Comparison of ENCODE assay signal across 8 mouse cellular contexts in genomic region chr11:69800392-69801197, GRCm38 (mm10). TPM values are rescaled to one million over a fixed set of nuclear protein-coding genes. Genes with fewer than 3 reads are reported as not detected.
DNase-seq lines count a peak whose midpoint lies in the region; ATAC-seq and TF ChIP-seq lines count a peak whose summit lies in the region.

No protein-coding gene starts in this region.

- H3K4me3 ChIP-seq in left cerebral cortex, adult 2 months, result peak overlapping the region; percentile 52
- peak overlapping the region; percentile 46 for H3K4me3 ChIP-seq in intestine, postnatal 0 days (ENCODE audit: low read depth, low read length)
- H3K4me3 ChIP-seq in liver, embryonic 15.5 days (replicated peaks), result peak overlapping the region; percentile 27

- no peak for ATAC-seq in intestine, postnatal 0 days
- no peak for ATAC-seq in liver, embryonic 15.5 days (ENCODE audit: insufficient read depth)

- DNase-seq in left cerebral cortex, adult 2 months (ENCODE audit: extremely low spot score in 1 of 2, low spot score in 2 of 2), result no peak
- no peak for DNase-seq in left cerebral cortex, adult 9 months (ENCODE audit: low spot score in 2 of 2)
- DNase-seq in adrenal gland, postnatal 10 days, result peak; percentile 71
- DNase-seq in forelimb bud, embryonic 11.5 days (ENCODE audit: low read depth, low spot score), result peak; percentile 82
- peak; percentile 69 for DNase-seq in ovary, adult 18-20 months (ENCODE audit: low spot score)
- no peak for DNase-seq in natural killer cell, adult 2 months (ENCODE audit: low spot score in 2 of 2)

- no peaks in the 10 kb centered on the region for H3K36me3 ChIP-seq in intestine, postnatal 0 days (ENCODE audit: control insufficient read depth, insufficient read depth)
- no peaks in the 10 kb centered on the region for H3K36me3 ChIP-seq in liver, embryonic 15.5 days (replicated peaks)

- intact Hi-C loops in left cerebral cortex, adult 2 months (cut with DNase I), result loop anchor here (5.0 kb wide), 1 partner anchor 77 kb away; the partner anchor contains the start of gene Tmem95

- peaks cover 13% of the 10 kb centered on the region; the same call in 1 of the 2 replicates for H3K27me3 ChIP-seq in intestine, postnatal 0 days (replicated peaks; ENCODE audit: control insufficient read depth, insufficient read depth, low read length)
- H3K27me3 ChIP-seq in liver, embryonic 15.5 days, result peaks cover 100% of the 10 kb centered on the region

- TF ChIP-seq CTCF in left cerebral cortex, adult 2 months (IDR thresholded peaks at IDR 0.05), result no peak
- TF ChIP-seq CTCF in intestine, postnatal 0 days (IDR thresholded peaks at IDR 0.05; ENCODE audit: low read depth), result no peak

- no peaks in the 10 kb centered on the region for H3K9me3 ChIP-seq in intestine, postnatal 0 days (ENCODE audit: control insufficient read depth)
- no peaks in the 10 kb centered on the region for H3K9me3 ChIP-seq in liver, embryonic 15.5 days (replicated peaks)

- H3K9ac ChIP-seq in intestine, postnatal 0 days (ENCODE audit: low read depth, low read length), result peak overlapping the region; percentile 46
- H3K9ac ChIP-seq in liver, embryonic 15.5 days, result no peak overlapping the region

- 5% methylated on average over 36 of the region's 36 CpGs for WGBS in intestine, postnatal 0 days
- WGBS in liver, embryonic 15.5 days (ENCODE audit: insufficient replicate concordance), result under 1% methylated on average over 36 of the region's 36 CpGs

- H3K27ac ChIP-seq in left cerebral cortex, adult 2 months, result peak overlapping the region; percentile 41
- H3K27ac ChIP-seq in intestine, postnatal 0 days (ENCODE audit: low read depth, low read length), result no peak overlapping the region
- no peak overlapping the region for H3K27ac ChIP-seq in liver, embryonic 15.5 days (replicated peaks)

- peak overlapping the region; percentile 90 for H3K4me2 ChIP-seq in intestine, postnatal 0 days (replicated peaks; ENCODE audit: low read depth)
- H3K4me2 ChIP-seq in liver, embryonic 15.5 days, result peak overlapping the region; percentile 51

- H3K4me1 ChIP-seq in intestine, postnatal 0 days (replicated peaks; ENCODE audit: control insufficient read depth, insufficient read depth, low read length), result peaks cover 16% of the 10 kb centered on the region; the same call in 1 of the 2 replicates
- H3K4me1 ChIP-seq in liver, embryonic 15.5 days (replicated peaks), result peaks cover 54% of the 10 kb centered on the region

RNA-seq across cellular contexts. Expression of gene Fgf11, which starts 1.1 kb away (rescaled TPM):
- 10 to 100 TPM; 15.9 to 19.8 TPM for total RNA-seq in left cerebral cortex, adult 2 months (2021)
- total RNA-seq in adrenal gland, postnatal 10 days (2021), result 1 to 10 TPM; 2.4 to 3.8 TPM
- 0.18 and 0.38 TPM in 2 replicates for polyA plus RNA-seq in intestine, postnatal 0 days (2015; fragmentation: Nextera tagmentation; extraction: Ambion mirVana)
- polyA plus RNA-seq in liver, embryonic 15.5 days (2015; fragmentation: Nextera tagmentation; extraction: Ambion mirVana), result 0.16 and 0.18 TPM in 2 replicates

RNA-seq across cellular contexts. Expression of gene Tmem102, which starts 4.8 kb away (rescaled TPM):
- under 1 TPM in 1 of 2 experiments, not detected in 1; 0.23 TPM for total RNA-seq in left cerebral cortex, adult 2 months (2021)
- 1 to 10 TPM; 1.0 TPM for total RNA-seq in adrenal gland, postnatal 10 days (2021)
- polyA plus RNA-seq in intestine, postnatal 0 days (2015; fragmentation: Nextera tagmentation; extraction: Ambion mirVana), result 58.0 and 59.4 TPM in 2 replicates
- polyA plus RNA-seq in liver, embryonic 15.5 days (2015; fragmentation: Nextera tagmentation; extraction: Ambion mirVana), result 0.69 and 0.94 TPM in 2 replicates

RNA-seq across cellular contexts. Expression of gene Chrnb1, which starts 4.9 kb away (rescaled TPM):
- total RNA-seq in left cerebral cortex, adult 2 months (2021), result 1 to 10 TPM; 1.0 to 1.4 TPM
- total RNA-seq in adrenal gland, postnatal 10 days (2021), result 1 to 10 TPM; 2.3 to 7.9 TPM
- polyA plus RNA-seq in intestine, postnatal 0 days (2015; fragmentation: Nextera tagmentation; extraction: Ambion mirVana), result 2.4 and 2.8 TPM in 2 replicates
- 0.84 and 1.3 TPM in 2 replicates for polyA plus RNA-seq in liver, embryonic 15.5 days (2015; fragmentation: Nextera tagmentation; extraction: Ambion mirVana)

RNA-seq across cellular contexts. Expression of gene Gm39566, which starts 14.5 kb away (rescaled TPM):
- total RNA-seq in left cerebral cortex, adult 2 months (2021), result not detected
- not detected for total RNA-seq in adrenal gland, postnatal 10 days (2021)
- polyA plus RNA-seq in intestine, postnatal 0 days (2015; fragmentation: Nextera tagmentation; extraction: Ambion mirVana), result not detected in 2 replicates
- not detected in 2 replicates for polyA plus RNA-seq in liver, embryonic 15.5 days (2015; fragmentation: Nextera tagmentation; extraction: Ambion mirVana)

RNA-seq across cellular contexts. Expression of gene Spem2, which starts 17.7 kb away (rescaled TPM):
- total RNA-seq in left cerebral cortex, adult 2 months (2021), result not detected
- total RNA-seq in adrenal gland, postnatal 10 days (2021), result not detected
- polyA plus RNA-seq in intestine, postnatal 0 days (2015; fragmentation: Nextera tagmentation; extraction: Ambion mirVana), result 0.07 TPM in 1 of 2 replicates, not detected in the other
- not detected in 2 replicates for polyA plus RNA-seq in liver, embryonic 15.5 days (2015; fragmentation: Nextera tagmentation; extraction: Ambion mirVana)

Comparison
In these comparisons a context has a peak if more than half of its experiments do, and no peak if none do; other contexts are left out.
1. DNase-seq: peak in adrenal gland, postnatal 10 days (single experiment), forelimb bud, embryonic 11.5 days (single experiment) and ovary, adult 18-20 months (single experiment); none in left cerebral cortex, adult 2 months (0 of 2), left cerebral cortex, adult 9 months (0 of 2) and natural killer cell, adult 2 months (0 of 2).
2. Peak in every context shown above with its lines, with median percentiles within 50 percentile points of each other: H3K4me3 ChIP-seq.